16 mouse cellular contexts compared by ENCODE assay signal in the genomic region with DNA sequence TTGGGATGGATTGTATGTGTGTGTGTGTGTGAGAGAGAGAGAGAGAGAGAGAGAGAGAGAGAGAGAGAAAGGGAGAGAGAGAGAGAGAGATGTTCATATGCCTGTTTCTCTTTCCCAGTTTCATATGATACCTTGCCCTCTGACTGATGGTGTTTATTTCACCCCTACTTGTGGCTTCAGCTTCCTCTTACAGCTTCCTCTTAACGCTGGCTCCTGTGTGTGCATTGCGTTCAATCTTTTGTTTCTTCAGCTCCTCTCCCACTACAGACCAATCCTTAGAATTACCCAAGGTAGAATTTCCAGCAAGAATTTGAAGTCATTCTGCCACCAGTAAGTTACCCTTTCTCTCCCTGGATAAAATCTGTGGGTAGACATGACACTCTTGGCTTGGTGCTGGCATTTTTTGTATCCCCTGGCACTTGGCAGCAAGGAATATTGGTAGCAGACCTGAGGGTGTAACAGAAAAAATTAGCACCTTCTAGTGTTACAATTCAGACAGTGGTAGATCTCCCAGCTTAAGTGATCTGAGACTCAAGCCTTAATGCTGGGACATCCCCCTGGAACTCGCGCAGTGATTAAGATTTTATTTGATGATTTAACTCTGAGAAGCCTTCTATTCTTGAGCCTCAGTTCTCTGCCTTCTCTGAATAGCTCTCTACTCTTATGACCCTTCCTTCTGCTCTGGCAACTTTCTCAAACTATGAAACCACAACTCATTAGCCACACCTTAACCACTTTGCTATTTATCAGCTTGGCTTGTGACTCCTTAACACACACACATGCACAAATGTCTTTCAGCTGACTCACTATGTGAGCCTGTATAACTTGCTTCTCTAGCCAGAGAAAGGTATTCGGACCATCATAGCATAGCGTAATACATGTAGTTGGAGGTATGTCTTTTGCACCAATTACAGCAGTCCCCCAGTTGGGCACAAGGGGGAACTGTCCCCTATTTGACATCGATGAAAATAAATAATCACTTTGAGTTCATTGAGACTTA. TPM values are rescaled to one million over a fixed set of nuclear protein-coding genes. Genes with fewer than 3 reads are reported as not detected.
DNase-seq lines count a peak whose midpoint lies in the region; ATAC-seq and TF ChIP-seq lines count a peak whose summit lies in the region.
"Had no signal": no experiment of that assay in that cellular context is flagged by ENCODE, and none has a peak within 500 bp of the region (broad histone marks: within the 10 kb centered on the region; RNA-seq: fewer than 3 reads in every experiment).

No protein-coding gene starts in this region.

- no peaks in the 10 kb centered on the region for H3K27me3 ChIP-seq in hindbrain, postnatal 0 days (ENCODE audit: insufficient read depth, low read length)
- no peaks in the 10 kb centered on the region for H3K27me3 ChIP-seq in hindbrain, embryonic 10.5 days (ENCODE audit: insufficient read depth, poor library complexity, severe bottlenecking)
- no peaks in the 10 kb centered on the region for H3K27me3 ChIP-seq in myocyte (ENCODE audit: control insufficient read depth, insufficient read depth, insufficient read length)
- no peaks in the 10 kb centered on the region for H3K27me3 ChIP-seq in midbrain, postnatal 0 days (ENCODE audit: insufficient read depth, low read length)
- H3K27me3 ChIP-seq: hindbrain, embryonic 15.5 days; lung, embryonic 15.5 days had no signal

- no peak overlapping the region for H3ac ChIP-seq in myocyte (ENCODE audit: control insufficient read depth, insufficient read length)

- no peak overlapping the region for H3K27ac ChIP-seq in hindbrain, postnatal 0 days
- no peak overlapping the region for H3K27ac ChIP-seq in hindbrain, embryonic 10.5 days
- H3K27ac ChIP-seq in midbrain, postnatal 0 days (ENCODE audit: low read depth, low read length) = no peak overlapping the region
- H3K27ac ChIP-seq: hindbrain, embryonic 15.5 days; lung, embryonic 15.5 days had no signal

- H3K36me3 ChIP-seq in hindbrain, postnatal 0 days (ENCODE audit: insufficient read depth, low read length) = no peaks in the 10 kb centered on the region
- no peaks in the 10 kb centered on the region for H3K36me3 ChIP-seq in hindbrain, embryonic 10.5 days
- H3K36me3 ChIP-seq in myocyte (ENCODE audit: control insufficient read depth, insufficient read depth) = no peaks in the 10 kb centered on the region
- no peaks in the 10 kb centered on the region for H3K36me3 ChIP-seq in midbrain, postnatal 0 days (ENCODE audit: insufficient read depth, low read length)
- H3K36me3 ChIP-seq: hindbrain, embryonic 15.5 days; lung, embryonic 15.5 days had no signal

- H3K4me1 ChIP-seq in hindbrain, postnatal 0 days (ENCODE audit: insufficient read depth, low read length) = no peaks in the 10 kb centered on the region
- no peaks in the 10 kb centered on the region for H3K4me1 ChIP-seq in hindbrain, embryonic 10.5 days (replicated peaks)
- no peaks in the 10 kb centered on the region for H3K4me1 ChIP-seq in midbrain, postnatal 0 days (ENCODE audit: insufficient read depth, low read length)
- H3K4me1 ChIP-seq: hindbrain, embryonic 15.5 days; lung, embryonic 15.5 days had no signal

- no peak overlapping the region for H3K4me3 ChIP-seq in hindbrain, postnatal 0 days (ENCODE audit: low read length)
- no peak overlapping the region for H3K4me3 ChIP-seq in hindbrain, embryonic 10.5 days
- H3K4me3 ChIP-seq in myocyte = no peak overlapping the region
- no peak overlapping the region for H3K4me3 ChIP-seq in midbrain, postnatal 0 days (ENCODE audit: low read depth, low read length)
- H3K4me3 ChIP-seq: hindbrain, embryonic 15.5 days; lung, embryonic 15.5 days had no signal

- no peak for ATAC-seq in hindbrain, postnatal 0 days
- ATAC-seq in midbrain, postnatal 0 days (ENCODE audit: low FRiP score) = no peak
- ATAC-seq: forebrain, embryonic 14.5 days had no signal

- WGBS in hindbrain, postnatal 0 days = 87% methylated on average over 7 of the region's 7 CpGs
- 86% methylated on average over 7 of the region's 7 CpGs for WGBS in hindbrain, embryonic 10.5 days
- 91% methylated on average over 7 of the region's 7 CpGs for WGBS in midbrain, postnatal 0 days

- no peak overlapping the region for H3K4me2 ChIP-seq in hindbrain, postnatal 0 days (ENCODE audit: low read depth, low read length)
- peak overlapping the region; percentile 78 for H3K4me2 ChIP-seq in myocyte (ENCODE audit: low read depth)
- no peak overlapping the region for H3K4me2 ChIP-seq in midbrain, postnatal 0 days (ENCODE audit: low read depth, low read length, poor library complexity, severe bottlenecking)
- H3K4me2 ChIP-seq: hindbrain, embryonic 15.5 days; lung, embryonic 15.5 days had no signal

- H3K79me2 ChIP-seq in myocyte (ENCODE audit: control insufficient read depth, insufficient read depth) = no peaks in the 10 kb centered on the region

- TF ChIP-seq POLR2A in myocyte (IDR thresholded peaks at IDR 0.05; ENCODE audit: insufficient read length, low read depth) = no peak

- H3K9ac ChIP-seq in hindbrain, postnatal 0 days (replicated peaks; ENCODE audit: low read length) = no peak overlapping the region
- no peak overlapping the region for H3K9ac ChIP-seq in midbrain, postnatal 0 days (replicated peaks; ENCODE audit: low read length, poor library complexity, severe bottlenecking)
- H3K9ac ChIP-seq: hindbrain, embryonic 15.5 days; lung, embryonic 15.5 days had no signal

- H3K9me3 ChIP-seq in hindbrain, postnatal 0 days (ENCODE audit: low read length) = no peaks in the 10 kb centered on the region
- no peaks in the 10 kb centered on the region for H3K9me3 ChIP-seq in hindbrain, embryonic 10.5 days
- H3K9me3 ChIP-seq in midbrain, postnatal 0 days (ENCODE audit: low read length) = no peaks in the 10 kb centered on the region
- H3K9me3 ChIP-seq: hindbrain, embryonic 15.5 days; lung, embryonic 15.5 days had no signal

- no peak for DNase-seq in hindbrain, postnatal 0 days (ENCODE audit: low spot score)
- no peak for DNase-seq in hindbrain, embryonic 10.5 days (ENCODE audit: low spot score)
- DNase-seq in 416B (ENCODE audit: low read depth) = peak; percentile 67
- DNase-seq in T-cell, adult 2 months (ENCODE audit: low spot score) = peak; percentile 12
- DNase-seq in midbrain, postnatal 0 days (ENCODE audit: low spot score) = no peak
- DNase-seq in frontal cortex, postnatal 36 days (ENCODE audit: low spot score in 2 of 2) = no peak
- DNase-seq in adrenal gland, adult 8-10 months = no peak
- DNase-seq: cerebellum, postnatal 36 days; kidney, postnatal 25 days; left cerebral cortex, postnatal 4 days; right cerebral cortex, postnatal 14 days had no signal

- peak; percentile 15; the same call in 1 of the 2 replicates for TF ChIP-seq CTCF in hindbrain, postnatal 0 days (IDR thresholded peaks at IDR 0.05; ENCODE audit: low read depth)
- TF ChIP-seq CTCF in midbrain, postnatal 0 days (IDR thresholded peaks at IDR 0.05) = no peak

TF ChIP-seq in myocyte, 11 proteins besides CTCF, POLR2A, EP300 and RAD21:
- TF ChIP-seq TCF12 (IDR thresholded peaks at IDR 0.05; ENCODE audit: insufficient read depth, poor library complexity, severe bottlenecking) (no peak), USF1 (IDR thresholded peaks at IDR 0.05; ENCODE audit: low read depth) (no peak), MYOD1 (IDR thresholded peaks at IDR 0.05; ENCODE audit: control insufficient read depth in 1 of 3, insufficient read length in 2 of 3, low read depth in 2 of 3) (no peak), POLR2AphosphoS2 (IDR thresholded peaks at IDR 0.05; ENCODE audit: insufficient read length, low read depth) (no peak), E2F4 (IDR thresholded peaks at IDR 0.05; ENCODE audit: insufficient read depth) (no peak), CEBPB (IDR thresholded peaks at IDR 0.05; ENCODE audit: insufficient read depth, poor library complexity, severe bottlenecking) (no peak), REST (IDR thresholded peaks at IDR 0.05; ENCODE audit: insufficient read depth, insufficient read length) (no peak), TCF3 (IDR thresholded peaks at IDR 0.05; ENCODE audit: insufficient read length, low read depth) (no peak), MAX (IDR thresholded peaks at IDR 0.05; ENCODE audit: low read depth) (no peak), SRF (IDR thresholded peaks at IDR 0.05; ENCODE audit: control insufficient read depth, insufficient read length, low read depth) (no peak), MYOG (IDR thresholded peaks at IDR 0.05; ENCODE audit: control insufficient read depth in 1 of 3, insufficient read depth in 1 of 3, insufficient read length in 2 of 3, low read depth in 2 of 3) (no peak)

RNA-seq across cellular contexts. Expression of gene Wdr49, which starts 17.3 kb away (rescaled TPM):
- 1.2 and 1.3 TPM in 2 replicates for total RNA-seq in hindbrain, postnatal 0 days (2014; rRNA removed)
- 0.34 and 0.35 TPM in 2 replicates for polyA plus RNA-seq in hindbrain, postnatal 0 days (2015; fragmentation: Nextera tagmentation; extraction: Ambion mirVana)
- polyA plus RNA-seq in hindbrain, embryonic 10.5 days (2016; fragmentation: Nextera tagmentation; extraction: Ambion mirVana) = not detected in 2 replicates
- not detected for polyA plus RNA-seq in myocyte (2012; fragmentation: generic; extraction: Trizol)
- 0.66 and 1.2 TPM in 2 replicates for total RNA-seq in midbrain, postnatal 0 days (2014; rRNA removed)
- 0.15 and 0.17 TPM in 2 replicates for polyA plus RNA-seq in midbrain, postnatal 0 days (2015; fragmentation: Nextera tagmentation; extraction: Ambion mirVana)
- not detected for total RNA-seq in adrenal gland, adult 8-10 months (2022)
- polyA plus RNA-seq: forebrain, embryonic 14.5 days; lung, embryonic 15.5 days; neural tube, embryonic 11.5 days had no signal

RNA-seq across cellular contexts. Expression of gene Pdcd10, which starts 57.4 kb away (rescaled TPM):
- total RNA-seq in hindbrain, postnatal 0 days (2014; rRNA removed) = 29.4 and 30.0 TPM in 2 replicates
- 110 and 112 TPM in 2 replicates for polyA plus RNA-seq in hindbrain, postnatal 0 days (2015; fragmentation: Nextera tagmentation; extraction: Ambion mirVana)
- 75.1 and 82.4 TPM in 2 replicates for polyA plus RNA-seq in hindbrain, embryonic 10.5 days (2016; fragmentation: Nextera tagmentation; extraction: Ambion mirVana)
- 19.1 TPM for polyA plus RNA-seq in myocyte (2012; fragmentation: generic; extraction: Trizol)
- total RNA-seq in midbrain, postnatal 0 days (2014; rRNA removed) = 33.8 and 54.2 TPM in 2 replicates
- 93.8 and 95.6 TPM in 2 replicates for polyA plus RNA-seq in midbrain, postnatal 0 days (2015; fragmentation: Nextera tagmentation; extraction: Ambion mirVana)
- total RNA-seq in adrenal gland, adult 8-10 months (2022) = 10 to 100 TPM; 62.9 to 74.6 (median 70.4) TPM

RNA-seq across cellular contexts. Expression of gene Serpini1, which starts 58.1 kb away (rescaled TPM):
- total RNA-seq in hindbrain, postnatal 0 days (2014; rRNA removed) = 91.6 and 105 TPM in 2 replicates
- polyA plus RNA-seq in hindbrain, postnatal 0 days (2015; fragmentation: Nextera tagmentation; extraction: Ambion mirVana) = 166 and 168 TPM in 2 replicates
- 12.2 and 20.7 TPM in 2 replicates for polyA plus RNA-seq in hindbrain, embryonic 10.5 days (2016; fragmentation: Nextera tagmentation; extraction: Ambion mirVana)
- polyA plus RNA-seq in myocyte (2012; fragmentation: generic; extraction: Trizol) = 0.14 TPM
- 102 and 123 TPM in 2 replicates for total RNA-seq in midbrain, postnatal 0 days (2014; rRNA removed)
- polyA plus RNA-seq in midbrain, postnatal 0 days (2015; fragmentation: Nextera tagmentation; extraction: Ambion mirVana) = 142 and 152 TPM in 2 replicates
- total RNA-seq in adrenal gland, adult 8-10 months (2022) = 1 to 10 TPM; 5.1 to 9.3 (median 5.8) TPM

Comparison
In these comparisons a context has a peak if more than half of its experiments do, and no peak if none do; other contexts are left out.
1. DNase-seq: peak in 416B (single experiment) and T-cell, adult 2 months (single experiment); none in hindbrain, postnatal 0 days (single experiment), hindbrain, embryonic 10.5 days (single experiment), midbrain, postnatal 0 days (single experiment), frontal cortex, postnatal 36 days (0 of 2) and adrenal gland, adult 8-10 months (single experiment).
2. RNA of gene Serpini1, which starts 58.1 kb away (polyA plus RNA-seq): 166 to 168 TPM in hindbrain, postnatal 0 days, 142 to 152 TPM in midbrain, postnatal 0 days and 12.2 to 20.7 TPM in hindbrain, embryonic 10.5 days; 0.14 TPM in myocyte (single experiment); every median in the first group is over 10 times any median in the second.